Mouse (Mus musculus): Measurements from ENCODE around the gene Tnfaip8l1. TPM values are rescaled to one million over a fixed set of nuclear protein-coding genes. Genes with fewer than 3 reads are reported as not detected.

Tnfaip8l1 gene
- 7.9 and 9.2 TPM in 2 replicates for polyA plus RNA-seq (2015; fragmentation: Nextera tagmentation; extraction: Ambion mirVana)

GRCm38 (mm10) chr17:56162231-56162774, at the start of gene Tnfaip8l1:
Tnfaip8l1 (plus strand) TSS chr17:56162477.

GRCm38 (mm10) chr17:56117251-56117710, 45.0 kb upstream of the Tnfaip8l1 start, which contains the start of gene Plin5:
Plin5 (minus strand) TSS chr17:56117596.

GRCm38 (mm10) chr17:56121826-56122225, 40.5 kb upstream of the Tnfaip8l1 start, which contains the start of gene Lrg1:
Lrg1 (minus strand) TSS chr17:56122001.

GRCm38 (mm10) chr17:56139858-56140595, 22.2 kb upstream of the Tnfaip8l1 start, which contains the start of gene Sema6b:
Sema6b (minus strand) TSS chr17:56140343.

GRCm38 (mm10) chr17:56183658-56184103, 21.4 kb downstream of the Tnfaip8l1 start, which contains the start of gene Mydgf:
Mydgf (minus strand) TSS chr17:56183920.

GRCm38 (mm10) chr17:56218377-56219191, 56.3 kb downstream of the Tnfaip8l1 start, which contains the start of gene Dpp9:
Dpp9 (minus strand) TSS chr17:56218905.

Small RNA genes lying within 50 kb of the gene (microRNA-seq; reads per million reads assigned to microRNA genes)
- gene Gm44397: not detected

Other genes starting within 250 kb of the Tnfaip8l1 start
- gene Zfp119b, start 213.0 kb upstream of the Tnfaip8l1 start, polyA plus RNA-seq (2015; fragmentation: Nextera tagmentation; extraction: Ambion mirVana): 7.6 and 7.7 TPM in 2 replicates
- gene Ebi3, start 209.8 kb upstream of the Tnfaip8l1 start, polyA plus RNA-seq (2015; fragmentation: Nextera tagmentation; extraction: Ambion mirVana): 8.1 and 8.7 TPM in 2 replicates
- 16.2 and 16.8 TPM in 2 replicates for gene Yju2, start 203.4 kb upstream of the Tnfaip8l1 start, polyA plus RNA-seq (2015; fragmentation: Nextera tagmentation; extraction: Ambion mirVana)
- gene Shd, start 192.0 kb upstream of the Tnfaip8l1 start, polyA plus RNA-seq (2015; fragmentation: Nextera tagmentation; extraction: Ambion mirVana): 154 and 192 TPM in 2 replicates
- 184 and 209 TPM in 2 replicates for gene Fsd1, start 176.0 kb upstream of the Tnfaip8l1 start, polyA plus RNA-seq (2015; fragmentation: Nextera tagmentation; extraction: Ambion mirVana)
- gene Stap2, start 156.9 kb upstream of the Tnfaip8l1 start, polyA plus RNA-seq (2015; fragmentation: Nextera tagmentation; extraction: Ambion mirVana): 3.7 and 5.4 TPM in 2 replicates
- 109 and 145 TPM in 2 replicates for gene Mpnd, start 156.8 kb upstream of the Tnfaip8l1 start, polyA plus RNA-seq (2015; fragmentation: Nextera tagmentation; extraction: Ambion mirVana)
- 80.6 and 84.8 TPM in 2 replicates for gene Sh3gl1, start 125.8 kb upstream of the Tnfaip8l1 start, polyA plus RNA-seq (2015; fragmentation: Nextera tagmentation; extraction: Ambion mirVana)
- gene Chaf1a, start 122.0 kb upstream of the Tnfaip8l1 start, polyA plus RNA-seq (2015; fragmentation: Nextera tagmentation; extraction: Ambion mirVana): 2.8 and 3.3 TPM in 2 replicates
- gene Ubxn6, start 87.4 kb upstream of the Tnfaip8l1 start, polyA plus RNA-seq (2015; fragmentation: Nextera tagmentation; extraction: Ambion mirVana): 64.8 and 72.3 TPM in 2 replicates
- gene Hdgfl2, start 82.8 kb upstream of the Tnfaip8l1 start, polyA plus RNA-seq (2015; fragmentation: Nextera tagmentation; extraction: Ambion mirVana): 97.5 and 111 TPM in 2 replicates
- gene Plin4, start 52.7 kb upstream of the Tnfaip8l1 start, polyA plus RNA-seq (2015; fragmentation: Nextera tagmentation; extraction: Ambion mirVana): 0.09 and 0.15 TPM in 2 replicates
- gene Plin5, start 44.9 kb upstream of the Tnfaip8l1 start, polyA plus RNA-seq (2015; fragmentation: Nextera tagmentation; extraction: Ambion mirVana): 3.1 and 3.5 TPM in 2 replicates
- gene Lrg1, start 40.5 kb upstream of the Tnfaip8l1 start, polyA plus RNA-seq (2015; fragmentation: Nextera tagmentation; extraction: Ambion mirVana): 0.37 and 1.8 TPM in 2 replicates
- 17.3 and 18.0 TPM in 2 replicates for gene Sema6b, start 22.1 kb upstream of the Tnfaip8l1 start, polyA plus RNA-seq (2015; fragmentation: Nextera tagmentation; extraction: Ambion mirVana)
- gene Mydgf, start 21.4 kb downstream of the Tnfaip8l1 start, polyA plus RNA-seq (2015; fragmentation: Nextera tagmentation; extraction: Ambion mirVana): 92.3 and 100 TPM in 2 replicates
- gene Dpp9, start 56.4 kb downstream of the Tnfaip8l1 start, polyA plus RNA-seq (2015; fragmentation: Nextera tagmentation; extraction: Ambion mirVana): 18.7 and 21.4 TPM in 2 replicates
- gene Fem1a, start 94.3 kb downstream of the Tnfaip8l1 start, polyA plus RNA-seq (2015; fragmentation: Nextera tagmentation; extraction: Ambion mirVana): 14.0 and 16.3 TPM in 2 replicates
- 1.3 and 1.8 TPM in 2 replicates for gene Ticam1, start 114.3 kb downstream of the Tnfaip8l1 start, polyA plus RNA-seq (2015; fragmentation: Nextera tagmentation; extraction: Ambion mirVana)
- gene Plin3, start 130.4 kb downstream of the Tnfaip8l1 start, polyA plus RNA-seq (2015; fragmentation: Nextera tagmentation; extraction: Ambion mirVana): 16.5 and 18.8 TPM in 2 replicates
- gene Arrdc5, start 137.8 kb downstream of the Tnfaip8l1 start, polyA plus RNA-seq (2015; fragmentation: Nextera tagmentation; extraction: Ambion mirVana): not detected in 2 replicates
- 6.1 and 7.9 TPM in 2 replicates for gene Uhrf1, start 140.8 kb downstream of the Tnfaip8l1 start, polyA plus RNA-seq (2015; fragmentation: Nextera tagmentation; extraction: Ambion mirVana)
- gene Kdm4b, start 163.6 kb downstream of the Tnfaip8l1 start, polyA plus RNA-seq (2015; fragmentation: Nextera tagmentation; extraction: Ambion mirVana): 37.5 and 43.7 TPM in 2 replicates